8 mouse cellular contexts compared by ENCODE assay signal in genomic region chr5:76904713-76905404, GRCm38 (mm10). TPM values are rescaled to one million over a fixed set of nuclear protein-coding genes. Genes with fewer than 3 reads are reported as not detected.
A peak's percentile ranks its signal among the peaks of the same experiment; 100 is the strongest.
DNase-seq lines count a peak whose midpoint lies in the region; ATAC-seq and TF ChIP-seq lines count a peak whose summit lies in the region.

No protein-coding gene starts in this region.

- 2% methylated on average over 19 of the region's 19 CpGs for WGBS in heart, embryonic 14.5 days
- 2% methylated on average over 19 of the region's 19 CpGs for WGBS in embryonic facial prominence, embryonic 15.5 days
- 3% methylated on average over 19 of the region's 19 CpGs for WGBS in limb, embryonic 12.5 days

- peaks cover 16% of the 10 kb centered on the region; the same call in 1 of the 2 replicates for H3K36me3 ChIP-seq in heart, embryonic 14.5 days (ENCODE audit: control insufficient read depth, insufficient read depth, low read length)
- H3K36me3 ChIP-seq in E14TG2a.4 (ENCODE audit: insufficient read depth, low read length) = peaks cover 25% of the 10 kb centered on the region
- peaks cover 2% of the 10 kb centered on the region; the same call in 1 of the 2 replicates for H3K36me3 ChIP-seq in embryonic facial prominence, embryonic 15.5 days
- H3K36me3 ChIP-seq in limb, embryonic 12.5 days = peaks cover 7% of the 10 kb centered on the region
- 0 out of 2 replicates have a peak, but pooled peaks cover 1% of the 10 kb centered on the region for H3K36me3 ChIP-seq in splenic B cell, adult 2 months (ENCODE audit: control insufficient read depth, insufficient read depth, low read length, poor library complexity, severe bottlenecking)

- ATAC-seq in heart, embryonic 14.5 days (ENCODE audit: insufficient number of reproducible peaks, insufficient read depth, low FRiP score, low read depth) = 0 out of 2 replicates have a peak, but pooled peaks have one; percentile 10
- ATAC-seq in embryonic facial prominence, embryonic 15.5 days (ENCODE audit: insufficient number of reproducible peaks, low FRiP score, low TSS enrichment, low read depth) = no peak; the same call in 1 of the 2 replicates
- no peak for ATAC-seq in limb, embryonic 12.5 days (ENCODE audit: insufficient number of reproducible peaks, insufficient read depth, low FRiP score, low TSS enrichment, low read depth)

- peak overlapping the region; percentile 84 for H3K4me2 ChIP-seq in heart, embryonic 14.5 days (ENCODE audit: low read length)
- H3K4me2 ChIP-seq in embryonic facial prominence, embryonic 15.5 days (replicated peaks) = peak overlapping the region; percentile 80
- peak overlapping the region; percentile 70 for H3K4me2 ChIP-seq in limb, embryonic 12.5 days

- peak overlapping the region; percentile 85 for H3K9ac ChIP-seq in heart, embryonic 14.5 days (ENCODE audit: low read length)
- peak overlapping the region; percentile 85 for H3K9ac ChIP-seq in embryonic facial prominence, embryonic 15.5 days
- peak overlapping the region; percentile 78 for H3K9ac ChIP-seq in limb, embryonic 12.5 days (replicated peaks)

- H3K9me3 ChIP-seq in heart, embryonic 14.5 days (ENCODE audit: control insufficient read depth, low read length) = no peaks in the 10 kb centered on the region
- no peaks in the 10 kb centered on the region for H3K9me3 ChIP-seq in E14TG2a.4 (ENCODE audit: low read length)
- H3K9me3 ChIP-seq in embryonic facial prominence, embryonic 15.5 days (replicated peaks) = no peaks in the 10 kb centered on the region
- no peaks in the 10 kb centered on the region for H3K9me3 ChIP-seq in limb, embryonic 12.5 days

- intact Hi-C loops in heart, postnatal 36 days (cut with DNase I) = loop anchor here (1.0 to 2.0 kb wide), 2 partner anchors 46 to 70 kb away; partner anchors contain the start of genes Paics, Ppat and Srp72

- H3K27me3 ChIP-seq in heart, embryonic 14.5 days (ENCODE audit: control insufficient read depth, insufficient read depth, low read length) = no peaks in the 10 kb centered on the region
- no peaks in the 10 kb centered on the region for H3K27me3 ChIP-seq in E14TG2a.4 (ENCODE audit: insufficient read depth, low read length)
- no peaks in the 10 kb centered on the region for H3K27me3 ChIP-seq in embryonic facial prominence, embryonic 15.5 days
- no peaks in the 10 kb centered on the region for H3K27me3 ChIP-seq in limb, embryonic 12.5 days
- no peaks in the 10 kb centered on the region for H3K27me3 ChIP-seq in splenic B cell, adult 2 months (ENCODE audit: control insufficient read depth, insufficient read depth, low read length, poor library complexity, severe bottlenecking)

- peak overlapping the region; percentile 67 to 88 for H3K27ac ChIP-seq in heart, embryonic 14.5 days (replicated peaks in 1 of 2; ENCODE audit: control insufficient read depth in 1 of 2, insufficient read depth in 1 of 2, low read depth in 2 of 2, low read length in 2 of 2)
- peak overlapping the region; percentile 86 for H3K27ac ChIP-seq in embryonic facial prominence, embryonic 15.5 days (replicated peaks)
- H3K27ac ChIP-seq in limb, embryonic 12.5 days = peak overlapping the region; percentile 89

- DNase-seq in heart, postnatal 36 days = no peak
- peak; percentile 39 for DNase-seq in splenic B cell, adult 2 months (ENCODE audit: low read depth, low spot score)
- DNase-seq in adipocyte (ENCODE audit: low spot score) = no peak
- DNase-seq in adrenal gland, postnatal 4 days (ENCODE audit: low spot score in 2 of 2) = no peak

- H3K4me3 ChIP-seq in heart, embryonic 14.5 days (ENCODE audit: control insufficient read depth in 1 of 2, insufficient read depth in 1 of 2, low read depth in 1 of 2, low read length in 2 of 2) = peak overlapping the region; percentile 70 to 72
- H3K4me3 ChIP-seq in E14TG2a.4 (replicated peaks; ENCODE audit: low read length) = peak overlapping the region; percentile 95
- peak overlapping the region; percentile 81 for H3K4me3 ChIP-seq in embryonic facial prominence, embryonic 15.5 days (replicated peaks)
- peak overlapping the region; percentile 69 for H3K4me3 ChIP-seq in limb, embryonic 12.5 days (replicated peaks)

- TF ChIP-seq CTCF in E14TG2a.4 (conservative IDR thresholded peaks at IDR 0.05; ENCODE audit: low read length) = no peak

- H3K4me1 ChIP-seq in heart, embryonic 14.5 days (ENCODE audit: control insufficient read depth in 2 of 2, insufficient read depth in 2 of 2, low read length in 2 of 2) = peaks cover 4 to 6% of the 10 kb centered on the region in 2 experiments; a peak in 3 of 4 replicates
- H3K4me1 ChIP-seq in E14TG2a.4 (replicated peaks; ENCODE audit: low read depth, low read length) = peaks cover 45% of the 10 kb centered on the region
- H3K4me1 ChIP-seq in embryonic facial prominence, embryonic 15.5 days = peaks cover 10% of the 10 kb centered on the region
- 0 out of 2 replicates have a peak, but pooled peaks cover 4% of the 10 kb centered on the region for H3K4me1 ChIP-seq in limb, embryonic 12.5 days (replicated peaks)

RNA-seq across cellular contexts. Expression of gene Aasdh, which starts 0.5 kb away (rescaled TPM):
- 17.8 and 19.1 TPM in 2 replicates for polyA plus RNA-seq in heart, embryonic 14.5 days (2014; fragmentation: Nextera tagmentation; extraction: Ambion mirVana)
- 10 to 100 TPM; 13.9 to 16.2 TPM for total RNA-seq in heart, postnatal 36 days (2021)
- 17.8 and 18.8 TPM in 2 replicates for polyA plus RNA-seq in embryonic facial prominence, embryonic 15.5 days (2015; fragmentation: Nextera tagmentation; extraction: Ambion mirVana)
- polyA plus RNA-seq in limb, embryonic 12.5 days (2016; fragmentation: Nextera tagmentation; extraction: Ambion mirVana) = 21.1 and 21.9 TPM in 2 replicates
- total RNA-seq in adrenal gland, postnatal 4 days (2021) = 10 to 100 TPM; 23.0 to 25.4 TPM

RNA-seq across cellular contexts. Expression of gene Paics, which starts 46.2 kb away (rescaled TPM):
- 231 and 234 TPM in 2 replicates for polyA plus RNA-seq in heart, embryonic 14.5 days (2014; fragmentation: Nextera tagmentation; extraction: Ambion mirVana)
- total RNA-seq in heart, postnatal 36 days (2021) = 100 to 1,000 TPM; 159 to 162 TPM
- 223 and 228 TPM in 2 replicates for polyA plus RNA-seq in embryonic facial prominence, embryonic 15.5 days (2015; fragmentation: Nextera tagmentation; extraction: Ambion mirVana)
- polyA plus RNA-seq in limb, embryonic 12.5 days (2016; fragmentation: Nextera tagmentation; extraction: Ambion mirVana) = 392 and 396 TPM in 2 replicates
- total RNA-seq in adrenal gland, postnatal 4 days (2021) = 100 to 1,000 TPM; 227 to 231 TPM

RNA-seq across cellular contexts. Expression of gene Ppat, which starts 46.5 kb away (rescaled TPM):
- 23.8 and 26.4 TPM in 2 replicates for polyA plus RNA-seq in heart, embryonic 14.5 days (2014; fragmentation: Nextera tagmentation; extraction: Ambion mirVana)
- total RNA-seq in heart, postnatal 36 days (2021) = 10 to 100 TPM; 10.9 to 23.1 TPM
- 17.1 and 17.9 TPM in 2 replicates for polyA plus RNA-seq in embryonic facial prominence, embryonic 15.5 days (2015; fragmentation: Nextera tagmentation; extraction: Ambion mirVana)
- polyA plus RNA-seq in limb, embryonic 12.5 days (2016; fragmentation: Nextera tagmentation; extraction: Ambion mirVana) = 34.6 and 36.0 TPM in 2 replicates
- 10 to 100 TPM; 41.2 to 43.4 TPM for total RNA-seq in adrenal gland, postnatal 4 days (2021)
